Mouse (Mus musculus): Measurements from ENCODE around the gene Plekhm2. TPM values are rescaled to one million over a fixed set of nuclear protein-coding genes. Genes with fewer than 3 reads are reported as not detected.

Plekhm2 gene
- 1 to 10 TPM; 2.1 to 3.4 TPM for polyA plus RNA-seq (2017; shearing (Covaris generic))

GRCm38 (mm10) chr4:141664799-141665198 lies at the start of gene Plekhm2:
Plekhm2 (minus strand) TSS chr4:141664899.
- ATAC-seq = no peak

GRCm38 (mm10) chr4:141713598-141714142 lies 49.0 kb upstream of the Plekhm2 start:
- ATAC-seq = no peak

- no peak for ATAC-seq
Measured at GRCm38 (mm10) chr4:141711250-141711649, 46.6 kb upstream of the Plekhm2 start.

- no peak for ATAC-seq
Measured at GRCm38 (mm10) chr4:141708971-141709370, 44.3 kb upstream of the Plekhm2 start.

GRCm38 (mm10) chr4:141708005-141708404 lies 43.3 kb upstream of the Plekhm2 start:
- no peak for ATAC-seq

GRCm38 (mm10) chr4:141705331-141705730 lies 40.6 kb upstream of the Plekhm2 start:
- ATAC-seq = no peak

- no peak for ATAC-seq
Measured at GRCm38 (mm10) chr4:141704625-141705024, 39.9 kb upstream of the Plekhm2 start.

GRCm38 (mm10) chr4:141694719-141695118 lies 30.0 kb upstream of the Plekhm2 start:
- no peak for ATAC-seq

GRCm38 (mm10) chr4:141688505-141688904 lies 23.8 kb upstream of the Plekhm2 start:
- no peak for ATAC-seq

GRCm38 (mm10) chr4:141686525-141686924 lies 21.8 kb upstream of the Plekhm2 start:
- ATAC-seq = no peak

- ATAC-seq = no peak
Measured at GRCm38 (mm10) chr4:141686093-141686492, 21.4 kb upstream of the Plekhm2 start.

GRCm38 (mm10) chr4:141685499-141685898 lies 20.8 kb upstream of the Plekhm2 start, which contains the start of gene Rsc1a1:
Rsc1a1 (minus strand) TSS chr4:141685599.
- no peak for ATAC-seq

GRCm38 (mm10) chr4:141682706-141683230 lies 18.1 kb upstream of the Plekhm2 start:
- no peak for ATAC-seq

GRCm38 (mm10) chr4:141681767-141682166 lies 17.1 kb upstream of the Plekhm2 start:
- no peak for ATAC-seq

GRCm38 (mm10) chr4:141680892-141681291 lies 16.2 kb upstream of the Plekhm2 start:
- ATAC-seq = no peak

GRCm38 (mm10) chr4:141679016-141679415 lies 14.3 kb upstream of the Plekhm2 start:
- ATAC-seq = no peak

GRCm38 (mm10) chr4:141676462-141676979 lies 11.8 kb upstream of the Plekhm2 start:
- ATAC-seq = no peak

GRCm38 (mm10) chr4:141672325-141672724 lies 7.6 kb upstream of the Plekhm2 start:
- ATAC-seq = no peak

- no peak for ATAC-seq
Measured at GRCm38 (mm10) chr4:141671389-141671788, 6.7 kb upstream of the Plekhm2 start.

- ATAC-seq = no peak
Measured at GRCm38 (mm10) chr4:141669898-141670712, 5.4 kb upstream of the Plekhm2 start.

GRCm38 (mm10) chr4:141664011-141664745 lies 521 bp downstream of the Plekhm2 start:
- ATAC-seq = peak; percentile 90

GRCm38 (mm10) chr4:141663122-141663931 lies 1.4 kb downstream of the Plekhm2 start:
- ATAC-seq = no peak

Data from CD4-positive, CD25-positive, alpha-beta regulatory T cell, adult 4 months (primary cell).